Mouse (Mus musculus) layer of hippocampus, adult 8-10 months (tissue): ENCODE results near the gene 4931429L15Rik. TPM values are rescaled to one million over a fixed set of nuclear protein-coding genes. Genes with fewer than 3 reads are reported as not detected.

Experiments
- DNase-seq, 2 experiments: peaks; one replicate each; pipeline ENCODE4 v3.0.0; 2022; ENCODE audit warnings: low spot score in 2 of 2
- total RNA-seq, 4 experiments: library from RNA; stranded (reverse); gene quantifications; 2 replicates each; pipeline ENCODE4 v1.2.4; 2022

The 4931429L15Rik gene
- total RNA-seq, 4 experiments from 2014 or later: 0.31 TPM; not detected in 3

DNA sequence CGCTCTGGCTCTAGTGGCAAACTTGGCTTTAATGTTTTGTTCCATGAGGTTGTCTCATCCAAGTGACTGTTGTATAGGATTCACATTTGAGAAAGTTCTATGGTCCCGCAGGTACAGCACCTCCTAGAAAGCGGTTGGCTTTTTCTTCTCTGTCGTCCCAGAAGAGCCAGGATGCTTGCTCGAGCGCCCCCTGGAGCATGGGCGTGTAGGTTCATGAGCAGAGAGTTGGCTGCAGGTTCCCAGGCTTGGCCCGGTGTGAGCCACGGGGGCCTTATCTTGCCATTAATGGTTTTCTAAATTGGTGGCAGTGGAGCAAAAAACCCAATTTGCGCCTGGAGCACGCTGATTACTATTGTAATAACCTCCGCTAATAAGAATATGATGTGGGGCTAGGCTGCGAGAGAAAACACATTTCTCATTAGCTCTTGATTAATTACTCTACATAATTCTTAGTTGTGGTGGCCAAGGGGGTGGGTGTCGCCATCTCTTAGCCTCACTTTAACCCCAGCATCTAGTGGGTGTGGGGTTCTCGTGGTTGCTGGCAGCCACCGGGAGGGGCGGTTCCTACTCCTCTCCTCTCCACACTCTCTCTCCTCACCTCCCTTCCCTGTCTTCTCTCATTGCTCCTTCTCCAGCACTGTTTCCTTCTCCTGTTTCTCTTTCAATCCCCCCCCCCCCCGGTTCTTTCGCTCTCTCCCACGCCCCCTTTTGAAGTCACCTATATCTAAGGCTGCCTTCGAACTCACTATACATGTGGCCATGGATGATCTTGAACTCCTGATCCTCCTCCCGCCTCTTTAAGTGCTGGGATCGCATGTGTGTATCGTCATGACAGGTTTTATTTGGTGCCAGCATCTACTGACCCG is 8.2 kb upstream of the 4931429L15Rik start:
- DNase-seq: no peak

DNA sequence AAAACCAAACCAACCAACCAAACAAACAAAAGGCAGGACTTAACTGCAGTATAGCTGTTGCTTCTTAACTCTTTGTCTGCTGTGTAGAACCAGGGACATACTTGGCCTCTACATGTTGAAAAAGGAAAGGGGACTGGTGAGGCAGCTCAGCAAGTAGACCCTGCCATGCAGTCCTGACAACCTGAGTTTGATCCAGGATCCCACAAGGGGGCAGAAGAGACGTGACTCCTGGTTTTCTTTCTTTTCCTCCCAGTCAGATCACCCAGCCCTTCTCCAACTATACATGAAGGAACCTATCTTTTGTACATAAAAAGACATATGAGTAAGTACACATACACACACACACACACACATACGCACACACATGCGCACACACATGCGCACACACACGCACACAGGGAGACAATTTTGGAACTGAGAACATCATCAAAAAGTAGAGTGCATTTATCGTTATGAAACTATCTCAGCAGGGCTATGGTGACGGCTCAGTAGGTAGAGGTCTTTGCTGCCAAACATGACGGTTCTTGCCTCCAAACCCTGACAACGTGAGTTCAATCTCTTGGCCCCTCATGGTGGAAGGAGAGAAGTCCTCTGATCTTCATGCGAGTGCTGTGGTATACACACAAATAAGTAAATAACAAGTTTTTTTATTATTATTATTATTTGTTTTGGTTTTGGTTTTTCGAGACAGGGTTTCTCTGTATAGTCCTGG is 7.1 kb upstream of the 4931429L15Rik start:
- DNase-seq: no peak

DNA sequence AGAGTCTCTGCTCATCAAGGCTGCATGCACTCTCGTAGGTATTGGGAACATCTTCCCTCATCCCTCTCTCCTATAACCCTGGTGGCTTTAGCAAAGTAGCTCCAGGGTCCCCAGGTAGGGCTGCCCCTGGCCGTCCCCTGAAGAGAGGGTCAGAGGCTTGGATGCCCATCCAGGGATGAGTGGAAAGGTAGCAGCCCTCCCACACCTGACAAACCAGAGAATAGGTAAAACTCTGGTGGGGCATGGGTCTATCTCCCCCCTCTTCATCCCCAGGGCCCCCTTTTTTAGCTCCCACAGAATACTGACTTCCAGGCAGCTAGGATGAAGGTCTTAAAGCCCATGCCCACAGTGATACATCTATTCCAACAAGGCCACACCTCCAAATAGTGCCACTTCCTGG is 675 bp upstream of the 4931429L15Rik start:
- no peak for DNase-seq

DNA sequence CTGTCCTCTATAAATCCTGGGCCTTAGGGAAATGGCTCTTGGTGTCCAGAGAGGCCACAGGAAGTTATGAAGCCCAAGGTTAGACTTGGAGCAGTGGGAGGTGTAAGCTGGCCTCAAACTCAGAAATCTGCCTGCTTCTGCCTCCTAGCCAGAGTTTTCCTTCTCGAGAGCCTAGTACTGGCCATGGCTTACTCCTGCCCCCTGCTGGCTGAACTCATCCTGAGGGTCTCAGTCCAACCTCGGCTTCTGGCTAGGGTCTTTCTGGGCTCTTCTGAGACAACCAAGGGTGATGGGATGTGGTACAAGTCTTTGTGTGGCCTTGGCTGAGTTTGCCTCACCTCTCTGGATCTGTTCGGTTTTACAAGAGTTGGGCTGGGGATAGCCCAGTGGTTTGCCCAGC is 1.8 kb downstream of the 4931429L15Rik start:
- DNase-seq: no peak

DNA sequence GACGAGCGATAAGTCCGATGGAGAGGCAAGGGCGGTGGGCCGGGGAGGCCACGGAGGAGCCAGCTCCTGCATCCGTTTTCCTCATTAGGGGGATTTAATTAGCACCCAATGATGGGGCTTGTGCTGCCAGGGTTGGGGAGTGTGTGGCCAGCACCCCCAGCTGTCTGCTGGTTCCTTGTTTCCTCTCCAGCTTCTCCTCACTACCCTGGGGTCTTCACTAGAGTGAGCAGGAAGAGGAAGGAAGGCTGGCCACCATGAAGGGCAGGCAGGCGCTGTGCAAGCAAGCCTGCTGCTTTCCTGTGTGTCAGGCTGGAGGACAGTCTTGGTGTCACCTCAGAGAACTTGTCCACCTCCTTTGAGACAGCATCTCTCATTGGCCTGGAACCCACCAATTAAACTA is 2.9 kb downstream of the 4931429L15Rik start:
- DNase-seq: peak in 1 of 2 experiments; percentile 21

DNA sequence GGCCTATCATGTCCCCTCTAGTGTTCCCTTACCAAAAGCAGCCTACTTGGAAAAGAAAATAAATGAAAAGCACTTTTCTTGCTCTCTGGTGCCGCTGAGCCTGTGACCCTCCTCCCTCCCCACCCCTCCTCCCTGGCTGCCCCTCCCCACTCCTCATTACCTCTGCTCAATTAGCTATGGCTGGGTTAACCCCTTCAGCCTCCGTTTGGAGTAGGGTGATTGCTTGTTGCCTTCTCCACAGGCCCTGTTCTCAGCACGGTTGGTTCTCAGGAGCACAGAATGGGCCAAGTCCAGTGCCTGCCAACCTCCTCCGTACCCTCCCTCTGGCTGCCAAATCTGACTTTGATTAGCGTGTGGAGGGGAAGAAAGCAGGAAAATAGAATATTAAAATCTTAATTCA is 3.4 kb downstream of the 4931429L15Rik start:
- DNase-seq: peak in 1 of 2 experiments; percentile 51

DNA sequence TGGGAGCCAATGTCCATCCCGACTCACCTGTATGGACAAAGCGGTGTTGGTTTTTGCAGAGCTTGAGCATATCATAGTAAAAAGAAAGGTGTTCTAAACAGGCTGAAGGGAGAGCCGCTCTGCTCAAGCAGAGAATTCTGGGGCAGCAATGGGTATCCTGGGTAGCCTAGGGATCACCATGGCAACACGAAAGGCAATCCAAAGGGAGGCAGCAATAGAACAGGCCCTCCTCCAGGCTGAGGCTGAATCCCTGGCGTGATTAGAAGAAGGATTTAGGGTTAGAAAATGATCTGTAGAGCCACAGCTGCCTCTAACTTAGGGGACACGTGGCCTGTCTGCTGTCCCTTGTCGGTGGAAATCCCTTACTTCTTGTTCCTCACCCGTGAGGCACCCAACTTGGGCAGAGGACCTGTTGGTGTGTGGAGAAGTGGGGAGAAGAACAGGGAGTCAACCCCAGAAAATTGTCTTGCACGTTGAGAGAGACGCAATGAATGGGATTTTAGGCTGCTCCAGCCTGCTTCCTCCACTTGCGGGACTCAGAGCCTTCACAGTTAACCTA is 3.9 kb downstream of the 4931429L15Rik start:
- DNase-seq: peak; percentile 62 to 66

DNA sequence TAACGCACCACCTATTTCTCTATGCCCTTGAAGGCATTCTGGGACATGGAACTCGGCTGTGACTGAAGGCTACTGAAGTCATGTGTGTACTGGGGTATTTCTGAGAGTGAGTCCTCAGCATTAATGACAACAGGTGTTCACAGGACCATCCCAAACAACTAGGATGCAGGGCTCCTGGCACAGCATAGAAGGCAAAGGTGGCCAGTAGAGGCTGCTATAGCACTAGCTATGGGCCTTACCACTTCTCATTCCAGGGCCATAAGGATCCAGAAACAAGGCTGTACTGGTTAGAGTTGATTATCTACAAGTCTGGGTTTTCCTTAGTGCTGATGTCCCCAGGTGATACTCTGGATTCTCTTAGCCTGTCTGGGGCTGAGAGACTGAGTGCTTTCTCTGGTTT is 4.9 kb downstream of the 4931429L15Rik start:
- no peak for DNase-seq

DNA sequence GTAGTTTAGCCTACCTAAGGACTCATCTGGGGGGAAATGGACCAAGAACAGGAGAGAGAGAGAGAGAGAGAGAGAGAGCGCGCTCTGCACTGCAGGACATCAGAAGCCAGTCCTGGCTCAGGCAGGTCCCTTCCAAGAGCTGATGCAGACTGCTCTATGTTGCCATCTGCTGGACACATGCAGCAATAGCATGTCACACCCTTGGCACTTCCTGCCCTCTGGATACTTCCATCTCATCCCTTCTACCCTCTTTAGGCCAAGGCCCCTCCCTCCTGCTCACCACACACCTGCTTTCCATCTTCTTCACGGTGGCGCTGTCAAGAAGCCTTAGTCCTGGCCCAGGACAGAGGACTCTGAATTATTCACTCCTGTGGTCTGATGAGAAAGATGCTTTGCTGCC is 5.3 kb downstream of the 4931429L15Rik start:
- DNase-seq: peak in 1 of 2 experiments; percentile 66

DNA sequence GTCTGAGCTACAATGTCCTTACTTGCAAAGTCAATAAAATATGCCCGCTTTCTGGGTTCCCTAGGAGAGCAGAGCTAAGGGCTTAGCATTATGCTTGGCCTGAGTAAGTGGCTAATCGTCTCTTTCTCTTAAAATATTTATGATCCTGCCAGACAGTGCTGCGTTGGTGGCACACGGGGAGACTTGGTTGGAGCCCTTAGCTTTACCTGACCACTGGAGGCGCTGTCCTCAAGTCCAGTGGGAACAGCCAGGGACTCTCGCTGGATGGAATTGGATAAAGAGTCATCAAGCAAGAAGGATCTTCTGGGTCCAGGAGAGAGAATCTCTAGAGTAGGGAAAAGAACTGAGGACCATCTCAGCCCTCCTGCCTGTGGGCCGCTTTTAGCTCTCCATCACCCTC is 10.7 kb downstream of the 4931429L15Rik start:
- DNase-seq: no peak

DNA sequence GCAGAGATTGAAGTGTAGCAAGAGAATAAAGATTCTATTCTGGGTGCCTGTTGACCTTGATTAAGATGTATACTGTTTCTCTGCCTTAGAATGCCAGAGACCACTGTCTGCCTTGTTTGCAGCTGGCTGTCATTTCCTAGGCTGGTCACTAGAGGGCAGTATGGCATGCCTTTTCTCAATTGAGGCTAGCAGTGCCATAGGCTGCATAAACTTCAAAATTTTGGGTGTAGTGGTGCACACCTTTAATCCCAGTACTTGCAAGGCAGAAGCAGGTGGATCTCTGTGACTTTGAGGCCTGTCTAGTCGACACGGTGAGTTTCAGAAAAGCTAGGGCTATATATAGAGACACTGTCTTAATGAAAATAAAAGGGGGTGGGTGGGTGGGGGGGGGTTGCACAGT is 17.6 kb downstream of the 4931429L15Rik start:
- DNase-seq: peak in 1 of 2 experiments; percentile 64

DNA sequence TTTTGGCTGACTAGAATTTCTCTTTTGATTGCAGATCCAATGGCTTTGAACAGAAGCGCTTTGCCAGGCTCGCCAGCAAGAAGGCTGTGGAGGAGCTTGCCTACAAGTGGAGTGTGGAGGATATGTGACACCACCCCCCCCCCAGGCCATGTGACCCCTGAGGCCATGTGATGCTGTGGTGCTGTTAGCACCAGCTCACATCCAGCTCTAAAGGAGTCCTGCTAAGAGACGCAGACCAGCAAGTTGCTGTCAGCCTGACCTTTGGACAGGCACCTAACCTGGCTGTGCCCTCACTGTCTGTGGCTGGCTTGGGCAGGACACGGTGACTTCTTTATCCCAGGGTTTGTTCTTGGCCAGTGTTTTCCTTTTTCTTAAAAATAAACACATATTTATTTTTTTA is 21.4 kb downstream of the 4931429L15Rik start:
- DNase-seq: no peak

DNA sequence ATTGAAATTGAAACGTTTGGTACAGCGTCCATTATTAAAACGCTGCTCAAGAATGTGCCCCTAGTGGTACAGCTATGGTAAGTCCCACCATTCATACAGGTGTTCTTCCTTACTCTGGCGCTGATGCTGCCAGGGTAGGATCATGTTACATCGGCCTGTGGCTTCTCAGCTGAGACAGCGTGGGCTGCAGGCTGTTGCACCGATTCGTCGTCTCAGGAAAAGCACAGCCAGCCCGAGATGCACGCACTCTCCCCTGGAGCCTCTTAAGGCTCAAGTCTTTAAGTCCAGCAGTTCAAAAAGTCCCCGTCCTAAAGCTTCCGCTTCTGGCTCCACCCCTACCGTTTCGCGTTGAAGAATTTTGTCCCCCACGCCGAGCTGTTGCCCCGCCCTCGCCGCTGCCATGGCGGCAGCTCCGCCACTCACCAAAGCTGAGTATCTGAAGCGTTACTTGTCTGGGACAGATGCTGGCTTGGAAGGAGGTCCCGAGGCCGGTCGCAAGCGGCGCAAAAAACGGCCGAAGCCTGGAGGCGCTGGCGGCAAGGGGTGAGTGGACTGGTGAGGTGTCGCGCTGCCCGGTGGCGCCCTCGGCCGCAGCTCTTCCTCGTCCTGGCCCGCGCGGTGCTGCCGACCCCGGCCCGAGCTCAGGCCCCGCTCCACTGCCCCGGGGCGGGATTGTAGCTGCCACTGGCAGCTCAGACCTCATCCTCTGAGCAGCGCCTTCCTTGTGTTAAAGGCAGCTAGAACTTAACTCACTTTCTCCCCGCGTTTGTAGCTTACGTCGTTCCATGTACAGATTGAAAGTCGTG is 37.0 kb downstream of the 4931429L15Rik start, which contains the start of gene Bud13:
Gene Bud13, plus strand, starts transcription at position 378 of the 806 bp plus-strand sequence.
- DNase-seq: peak; percentile 85 to 92

DNA sequence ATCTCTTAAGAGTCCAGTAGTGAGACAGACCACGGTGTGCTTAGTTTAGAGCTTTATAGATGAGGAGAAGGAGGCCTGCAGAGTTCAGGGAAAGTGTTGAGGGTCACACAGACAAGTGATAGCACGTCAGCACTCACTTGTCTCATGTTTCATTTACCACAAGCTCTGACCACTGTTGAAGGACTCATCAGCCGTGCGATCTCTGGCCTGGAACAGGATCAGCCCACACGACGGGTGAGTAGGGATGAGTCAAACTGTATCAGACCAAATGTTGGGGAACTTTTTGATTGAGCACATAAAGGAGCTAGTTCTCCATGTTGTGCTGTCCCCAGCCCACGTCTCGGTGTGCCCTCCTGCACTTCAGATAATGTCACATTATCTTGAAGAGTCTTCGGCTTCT is 45.3 kb downstream of the 4931429L15Rik start:
- DNase-seq: no peak

DNA sequence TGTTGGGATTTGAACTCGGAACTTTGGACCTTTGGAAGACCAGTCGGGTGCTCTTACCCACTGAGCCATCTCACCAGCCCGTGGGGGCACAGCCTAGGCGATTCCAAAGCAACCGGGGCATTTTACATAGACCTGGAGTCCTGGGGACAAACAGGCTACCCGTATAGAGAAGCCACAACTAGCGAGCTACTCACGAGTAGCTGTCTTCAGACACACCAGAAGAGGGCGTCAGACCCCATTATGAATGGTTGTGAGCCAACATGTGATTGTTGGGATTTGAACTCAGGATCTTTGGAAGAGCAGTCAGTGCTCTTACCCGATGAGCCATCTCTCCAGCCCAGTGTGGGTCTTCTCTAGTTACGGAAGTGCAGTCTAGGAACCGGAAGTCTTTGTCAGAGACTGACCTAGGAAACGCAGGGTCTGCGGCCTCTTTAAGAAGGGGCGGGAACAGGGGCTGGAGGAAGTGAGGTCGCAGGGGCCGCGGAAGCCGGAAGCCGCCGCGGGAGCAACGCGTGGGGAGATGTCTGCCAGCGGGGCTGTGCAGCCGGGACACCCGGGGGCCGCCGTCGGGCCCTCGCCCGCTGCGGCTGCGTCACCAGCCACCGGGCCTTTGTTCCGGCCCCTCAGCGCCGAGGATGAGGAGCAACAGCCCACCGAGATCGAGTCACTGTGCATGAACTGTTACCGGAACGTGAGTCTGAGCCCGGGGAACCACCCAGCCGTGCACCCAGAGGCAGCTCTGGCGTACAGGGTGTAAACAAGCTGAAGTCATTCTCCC is 46.9 kb downstream of the 4931429L15Rik start, which contains the start of gene Zpr1:
Gene Zpr1, plus strand, starts transcription at position 388 of the 778 bp plus-strand sequence.
- peak; percentile 88 to 89 for DNase-seq

DNA sequence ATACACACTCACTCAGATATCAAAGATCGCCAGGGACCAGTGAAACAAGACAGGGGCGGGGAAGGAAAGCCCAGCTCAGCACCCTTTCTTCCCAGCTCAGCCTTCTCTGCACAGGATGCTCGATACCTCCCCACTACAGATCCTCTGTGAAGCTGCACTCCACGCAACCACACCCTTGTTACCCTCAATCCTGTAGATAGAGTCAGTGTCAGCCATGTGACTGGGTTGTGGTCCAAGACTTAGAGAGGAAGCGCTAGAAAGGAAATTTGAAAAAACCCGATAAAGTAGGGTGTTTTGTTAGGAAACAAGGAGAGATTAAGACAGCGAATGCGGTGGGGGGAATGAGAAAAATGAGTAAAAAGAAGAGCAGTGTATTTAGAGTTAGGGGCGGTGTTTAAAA is 47.7 kb downstream of the 4931429L15Rik start:
- DNase-seq: no peak

DNA sequence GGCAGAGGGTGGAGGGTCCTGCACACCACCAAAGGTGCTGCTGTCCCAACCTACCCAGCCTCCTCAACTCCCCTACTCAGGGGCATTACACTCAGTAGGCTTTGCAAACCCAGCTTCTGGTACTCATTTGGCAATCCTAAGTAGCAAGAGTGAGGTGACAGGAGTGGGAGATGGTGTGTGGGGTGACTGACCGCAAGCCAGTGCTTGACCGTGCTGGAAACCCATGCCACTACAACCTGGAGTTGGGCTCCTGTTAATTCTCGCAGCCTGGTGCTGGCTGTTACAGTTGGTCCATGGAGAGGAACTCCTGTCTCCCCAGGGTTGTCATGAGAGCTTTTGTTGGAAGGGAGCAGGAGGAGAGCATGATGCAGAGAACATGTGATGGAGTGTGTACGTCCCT is 49.0 kb downstream of the 4931429L15Rik start:
- no peak for DNase-seq

DNA sequence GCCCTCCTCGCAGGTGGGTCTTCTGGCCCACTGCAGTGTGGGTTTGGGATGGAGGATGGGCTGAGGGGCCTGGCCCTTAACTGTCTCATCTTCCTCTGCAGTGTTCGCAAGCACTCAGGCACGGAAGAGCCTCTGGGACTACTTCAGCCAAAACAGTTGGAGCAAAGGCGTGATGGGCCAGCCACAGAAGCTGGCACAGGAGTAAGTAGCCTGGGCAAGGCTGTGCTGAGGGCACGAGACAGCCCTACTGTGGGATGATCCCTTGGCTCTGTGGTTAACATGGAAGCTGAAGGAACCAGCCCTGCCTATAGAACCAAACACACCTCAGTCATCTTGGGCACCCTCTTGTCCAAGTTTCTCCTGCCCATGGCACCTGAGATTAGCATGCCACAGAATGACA is 50.7 kb downstream of the 4931429L15Rik start:
- DNase-seq: no peak

DNA sequence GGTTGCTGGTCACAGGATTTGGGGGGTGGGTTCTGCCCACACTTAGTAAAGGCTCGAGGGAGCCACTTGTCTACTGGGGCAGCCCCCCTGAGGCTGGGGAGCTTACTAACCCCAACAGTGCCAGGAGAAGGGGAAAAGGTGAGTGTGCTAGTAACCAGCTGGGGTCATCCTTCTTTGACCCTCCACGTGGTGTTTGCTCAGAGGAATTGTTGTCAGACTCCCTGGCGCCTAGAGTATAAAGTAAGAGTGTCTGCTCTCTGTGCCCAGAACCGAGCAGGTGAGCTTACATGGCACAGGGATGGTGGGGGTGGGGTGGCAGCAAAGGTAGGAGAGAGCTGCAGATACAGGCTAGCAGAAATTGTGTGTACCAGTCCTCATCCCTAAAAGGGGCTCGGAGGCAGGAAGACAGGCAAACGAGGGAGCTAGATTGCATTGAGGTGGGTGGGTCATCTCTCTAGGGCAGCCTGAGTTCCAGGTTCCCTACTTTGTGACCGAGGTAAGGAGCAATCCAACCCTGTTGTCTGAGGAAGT is 51.4 kb downstream of the 4931429L15Rik start, which contains the start of gene Apoa5:
Gene Apoa5, plus strand, starts transcription at position 291 of the 531 bp plus-strand sequence.
- DNase-seq: no peak

DNA sequence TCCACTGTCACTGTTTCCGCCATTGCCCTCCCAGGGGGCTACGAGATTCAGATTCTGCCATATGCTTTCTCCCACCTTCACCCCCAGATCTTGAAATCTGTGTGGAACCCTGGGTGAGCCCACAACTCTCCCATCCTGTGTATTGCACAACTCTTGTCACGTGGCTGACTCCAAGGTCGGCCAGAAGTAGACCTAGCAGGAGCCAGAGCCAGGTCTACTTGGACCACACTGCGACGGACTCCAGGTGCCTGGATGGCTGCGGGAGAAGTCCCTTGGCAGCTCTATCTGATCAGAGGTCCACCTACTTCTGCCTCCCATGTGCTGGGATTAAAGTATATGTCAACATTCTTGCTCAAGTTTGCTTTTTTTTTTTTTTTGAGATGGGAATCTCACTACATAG is 58.7 kb downstream of the 4931429L15Rik start:
- DNase-seq: no peak
